Mouse (Mus musculus) cerebral cortex, adult 2 months (tissue): ENCODE data around the gene Tnik.

ENCODE experiments used
- WGBS: fragments of 180-500 bp; shearing (Covaris S2); methylation state at CpG from one replicate; pipeline ENCODE4 v1.1.7; 2018; 5-methylcytosine and 5-hydroxymethylcytosine counted together

The Tnik gene

GRCm38 (mm10) chr3:28263948-28264840 lies 1.2 kb downstream of the Tnik start:
- WGBS = 3% methylated on average over 26 of the region's 26 CpGs

GRCm38 (mm10) chr3:28264841-28265150 lies 1.8 kb downstream of the Tnik start:
- 12% methylated on average over 5 of the region's 5 CpGs for WGBS

GRCm38 (mm10) chr3:28265183-28265582 lies 2.2 kb downstream of the Tnik start:
- 11% methylated on average over 4 of the region's 4 CpGs for WGBS

GRCm38 (mm10) chr3:28265656-28266055 lies 2.6 kb downstream of the Tnik start:
- WGBS = 30% methylated on average over 5 of the region's 5 CpGs

- WGBS = 64% methylated on average over 7 of the region's 7 CpGs
Measured at GRCm38 (mm10) chr3:28267211-28267610, 4.2 kb downstream of the Tnik start.

GRCm38 (mm10) chr3:28269716-28270115 lies 6.7 kb downstream of the Tnik start:
- 51% methylated on average over 2 of the region's 2 CpGs for WGBS

GRCm38 (mm10) chr3:28274763-28275162 lies 11.7 kb downstream of the Tnik start:
- 66% methylated on average over 4 of the region's 4 CpGs for WGBS

- 61% methylated on average over 1 of the region's 1 CpGs for WGBS
Measured at GRCm38 (mm10) chr3:28289693-28290092, 26.7 kb downstream of the Tnik start.

GRCm38 (mm10) chr3:28301378-28301777 lies 38.4 kb downstream of the Tnik start:
- 52% methylated on average over 4 of the region's 4 CpGs for WGBS

- 60% methylated on average over 5 of the region's 5 CpGs for WGBS
Measured at GRCm38 (mm10) chr3:28303915-28304314, 40.9 kb downstream of the Tnik start.

- 88% methylated on average over 3 of the region's 3 CpGs for WGBS
Measured at GRCm38 (mm10) chr3:28306852-28307251, 43.8 kb downstream of the Tnik start.

GRCm38 (mm10) chr3:28314438-28314837 lies 51.4 kb downstream of the Tnik start:
- 71% methylated on average over 2 of the region's 2 CpGs for WGBS

- 36% methylated on average over 1 of the region's 1 CpGs for whole genome bisulfite sequencing
Measured at GRCm38 (mm10) chr3:28317339-28317738, 54.3 kb downstream of the Tnik start.

- WGBS = 71% methylated on average over 8 of the region's 8 CpGs
Measured at GRCm38 (mm10) chr3:28321635-28322034, 58.6 kb downstream of the Tnik start.

GRCm38 (mm10) chr3:28325613-28326233 lies 62.7 kb downstream of the Tnik start:
- 63% methylated on average over 8 of the region's 8 CpGs for WGBS

- 30% methylated on average over 5 of the region's 5 CpGs for WGBS
Measured at GRCm38 (mm10) chr3:28332316-28332715, 69.3 kb downstream of the Tnik start.

- 39% methylated on average over 6 of the region's 6 CpGs for WGBS
Measured at GRCm38 (mm10) chr3:28333869-28334268, 70.9 kb downstream of the Tnik start.

GRCm38 (mm10) chr3:28334547-28334946 lies 71.5 kb downstream of the Tnik start:
- 62% methylated on average over 1 of the region's 1 CpGs for WGBS

- WGBS = 26% methylated on average over 8 of the region's 8 CpGs
Measured at GRCm38 (mm10) chr3:28340071-28340470, 77.1 kb downstream of the Tnik start.

- 55% methylated on average over 3 of the region's 3 CpGs for WGBS
Measured at GRCm38 (mm10) chr3:28343204-28343603, 80.2 kb downstream of the Tnik start.

- WGBS = 47% methylated on average over 2 of the region's 2 CpGs
Measured at GRCm38 (mm10) chr3:28343661-28344060, 80.6 kb downstream of the Tnik start.

- WGBS = 62% methylated on average over 1 of the region's 1 CpGs
Measured at GRCm38 (mm10) chr3:28345446-28345845, 82.4 kb downstream of the Tnik start.

- WGBS = 74% methylated on average over 1 of the region's 1 CpGs
Measured at GRCm38 (mm10) chr3:28345961-28346360, 82.9 kb downstream of the Tnik start.
